Mouse (Mus musculus) neural tube, embryonic 15.5 days (tissue): ENCODE data around the gene Lrpprc. TPM values are rescaled to one million over a fixed set of nuclear protein-coding genes. Genes with fewer than 3 reads are reported as not detected.

Experiments
- ATAC-seq: fragments of 200-750 bp; cut with Nextera tagmentation; 2 replicates; pipeline ENCODE4 v1.8.0; 2017; ENCODE audit warnings: mild to moderate bottlenecking, moderate TSS enrichment, moderate library complexity; ENCODE audit not compliant: low FRiP score
- H3K27ac ChIP-seq: fragments of 300-500 bp; sonication (generic); replicated peaks from 2 replicates; pipeline ENCODE4 v1.5.1; 2015; ENCODE audit warnings: mild to moderate bottlenecking, inconsistent platforms
- H3K27me3 ChIP-seq: fragments of 300-500 bp; sonication (generic); replicated peaks from 2 replicates; pipeline ENCODE4 v1.6.1; 2015; ENCODE audit warnings: inconsistent platforms
- H3K36me3 ChIP-seq: fragments of 300-500 bp; sonication (generic); 2 replicates; pipeline ENCODE4 v1.6.1; 2015; ENCODE audit warnings: inconsistent platforms
- H3K4me1 ChIP-seq: fragments of 300-500 bp; sonication (generic); 2 replicates; pipeline ENCODE4 v1.6.1; 2015; ENCODE audit warnings: inconsistent platforms
- H3K4me2 ChIP-seq: fragments of 300-500 bp; sonication (generic); 2 replicates; pipeline ENCODE4 v1.6.1; 2015; ENCODE audit warnings: inconsistent platforms, mild to moderate bottlenecking, moderate library complexity
- H3K4me3 ChIP-seq: fragments of 300-500 bp; sonication (generic); replicated peaks from 2 replicates; pipeline ENCODE4 v1.5.1; 2015; ENCODE audit warnings: mild to moderate bottlenecking, inconsistent platforms
- H3K9ac ChIP-seq: fragments of 300-500 bp; sonication (generic); replicated peaks from 2 replicates; pipeline ENCODE4 v1.6.1; 2015; ENCODE audit warnings: mild to moderate bottlenecking, inconsistent platforms
- H3K9me3 ChIP-seq: fragments of 300-500 bp; sonication (generic); replicated peaks from 2 replicates; pipeline ENCODE4 v1.6.1; 2016; ENCODE audit warnings: inconsistent platforms
- WGBS: fragments of 180-500 bp; shearing (Covaris S2); methylation state at CpG from one replicate; pipeline ENCODE4 v1.1.7; 2015; ENCODE audit warnings: mixed read lengths; 5-methylcytosine and 5-hydroxymethylcytosine counted together
- polyA plus RNA-seq: library from polyadenylated mRNA; unstranded; fragments of >200 nt; fragmentation: Nextera tagmentation; extraction: Ambion mirVana; gene quantifications from 2 replicates; pipeline ENCODE4 v1.2.1, GENCODE M21; 2015

Lrpprc gene
- polyA plus RNA-seq, 1 experiment from 2014 or later: 46.5 TPM

- under 1% methylated on average over 22 of the region's 22 CpGs for WGBS
- 0 out of 2 replicates have a peak, but pooled peaks cover 4% of the 10 kb centered on the region for H3K36me3 ChIP-seq
- peak overlapping the region; percentile 89 for H3K27ac ChIP-seq
- H3K9ac ChIP-seq: peak overlapping the region; percentile 96
- peak overlapping the region; percentile 89 for H3K4me2 ChIP-seq
- H3K4me3 ChIP-seq: peak overlapping the region; percentile 100
- no peaks in the 10 kb centered on the region for H3K27me3 ChIP-seq
- peaks cover 32% of the 10 kb centered on the region for H3K4me1 ChIP-seq
- ATAC-seq: peak; percentile 4; the same call in 1 of the 2 replicates
- H3K9me3 ChIP-seq: no peaks in the 10 kb centered on the region
Measured at GRCm38 (mm10) chr17:84790043-84790442, 546 bp downstream of the Lrpprc start.

- Histone ChIP-seq H3K4me3 (no peak overlapping the region), H3K4me2 (no peak overlapping the region), H3K4me1 (peaks cover 32% of the 10 kb centered on the region), H3K27me3 (no peaks in the 10 kb centered on the region), H3K9ac (no peak overlapping the region), H3K9me3 (no peaks in the 10 kb centered on the region), H3K36me3 (0 out of 2 replicates have a peak, but pooled peaks cover 4% of the 10 kb centered on the region), H3K27ac (no peak overlapping the region)
- no peak for ATAC-seq
- 94% methylated on average over 20 of the region's 20 CpGs for WGBS
Measured at GRCm38 (mm10) chr17:84788376-84789125, 2.0 kb downstream of the Lrpprc start.

GRCm38 (mm10) chr17:84787477-84787876, 3.1 kb downstream of the Lrpprc start:
- H3K4me2 ChIP-seq: no peak overlapping the region
- H3K27me3 ChIP-seq: no peaks in the 10 kb centered on the region
- H3K36me3 ChIP-seq: peaks cover 6% of the 10 kb centered on the region; the same call in 1 of the 2 replicates
- no peak overlapping the region for H3K27ac ChIP-seq
- ATAC-seq: no peak
- H3K9ac ChIP-seq: no peak overlapping the region
- no peak overlapping the region for H3K4me3 ChIP-seq
- WGBS: 91% methylated on average over 11 of the region's 11 CpGs
- peaks cover 32% of the 10 kb centered on the region for H3K4me1 ChIP-seq
- H3K9me3 ChIP-seq: no peaks in the 10 kb centered on the region

- no peaks in the 10 kb centered on the region for H3K9me3 ChIP-seq
- peaks cover 7% of the 10 kb centered on the region; the same call in 1 of the 2 replicates for H3K36me3 ChIP-seq
- H3K4me1 ChIP-seq: peaks cover 29% of the 10 kb centered on the region
- H3K27ac ChIP-seq: no peak overlapping the region
- ATAC-seq: no peak
- no peaks in the 10 kb centered on the region for H3K27me3 ChIP-seq
- H3K4me3 ChIP-seq: no peak overlapping the region
- no peak overlapping the region for H3K4me2 ChIP-seq
- H3K9ac ChIP-seq: no peak overlapping the region
- WGBS: 94% methylated on average over 8 of the region's 8 CpGs
Measured at GRCm38 (mm10) chr17:84786911-84787310, 3.7 kb downstream of the Lrpprc start.

GRCm38 (mm10) chr17:84785176-84785575, 5.4 kb downstream of the Lrpprc start:
- H3K4me1 ChIP-seq: peaks cover 20% of the 10 kb centered on the region
- ATAC-seq: no peak
- 86% methylated on average over 5 of the region's 5 CpGs for WGBS
- peaks cover 7% of the 10 kb centered on the region; the same call in 1 of the 2 replicates for H3K36me3 ChIP-seq
- no peaks in the 10 kb centered on the region for H3K9me3 ChIP-seq
- no peak overlapping the region for H3K4me2 ChIP-seq
- H3K4me3 ChIP-seq: no peak overlapping the region
- no peak overlapping the region for H3K9ac ChIP-seq
- no peak overlapping the region for H3K27ac ChIP-seq
- H3K27me3 ChIP-seq: no peaks in the 10 kb centered on the region

- H3K4me3 ChIP-seq: no peak overlapping the region
- no peaks in the 10 kb centered on the region for H3K27me3 ChIP-seq
- no peak for ATAC-seq
- 0 out of 2 replicates have a peak, but pooled peaks cover 6% of the 10 kb centered on the region for H3K4me1 ChIP-seq
- H3K27ac ChIP-seq: no peak overlapping the region
- no peak overlapping the region for H3K9ac ChIP-seq
- H3K4me2 ChIP-seq: no peak overlapping the region
- peaks cover 7% of the 10 kb centered on the region; the same call in 1 of the 2 replicates for H3K36me3 ChIP-seq
- no peaks in the 10 kb centered on the region for H3K9me3 ChIP-seq
- WGBS: 96% methylated on average over 5 of the region's 5 CpGs
Measured at GRCm38 (mm10) chr17:84783491-84783890, 7.1 kb downstream of the Lrpprc start.

- H3K27me3 ChIP-seq: no peaks in the 10 kb centered on the region
- WGBS: 98% methylated on average over 6 of the region's 6 CpGs
- H3K36me3 ChIP-seq: peaks cover 12% of the 10 kb centered on the region
- H3K4me1 ChIP-seq: no peaks in the 10 kb centered on the region
- H3K9ac ChIP-seq: no peak overlapping the region
- no peaks in the 10 kb centered on the region for H3K9me3 ChIP-seq
- no peak overlapping the region for H3K4me3 ChIP-seq
- H3K27ac ChIP-seq: no peak overlapping the region
- H3K4me2 ChIP-seq: no peak overlapping the region
- no peak for ATAC-seq
Measured at GRCm38 (mm10) chr17:84780321-84780720, 10.3 kb downstream of the Lrpprc start.

- 91% methylated on average over 7 of the region's 7 CpGs for WGBS
Measured at GRCm38 (mm10) chr17:84778477-84778978, 12.1 kb downstream of the Lrpprc start.

GRCm38 (mm10) chr17:84776362-84777000, 14.1 kb downstream of the Lrpprc start:
- Histone ChIP-seq H3K4me1 (no peaks in the 10 kb centered on the region), H3K27me3 (no peaks in the 10 kb centered on the region), H3K4me3 (no peak overlapping the region), H3K36me3 (peaks cover 31% of the 10 kb centered on the region), H3K9ac (no peak overlapping the region), H3K4me2 (no peak overlapping the region), H3K9me3 (no peaks in the 10 kb centered on the region), H3K27ac (no peak overlapping the region)
- 94% methylated on average over 16 of the region's 16 CpGs for WGBS
- no peak for ATAC-seq

More at GRCm38 (mm10) chr17:84778477-84778978, 12.1 kb downstream of the Lrpprc start:
- Histone ChIP-seq H3K4me1 (no peaks in the 10 kb centered on the region), H3K4me2 (no peak overlapping the region), H3K4me3 (no peak overlapping the region), H3K27me3 (no peaks in the 10 kb centered on the region), H3K9ac (no peak overlapping the region), H3K36me3 (peaks cover 24% of the 10 kb centered on the region), H3K9me3 (no peaks in the 10 kb centered on the region), H3K27ac (no peak overlapping the region)
- no peak for ATAC-seq

GRCm38 (mm10) chr17:84775291-84775690, 15.3 kb downstream of the Lrpprc start:
- Histone ChIP-seq H3K4me2 (no peak overlapping the region), H3K9ac (no peak overlapping the region), H3K9me3 (no peaks in the 10 kb centered on the region), H3K27me3 (no peaks in the 10 kb centered on the region), H3K4me1 (no peaks in the 10 kb centered on the region), H3K36me3 (peaks cover 39% of the 10 kb centered on the region), H3K4me3 (no peak overlapping the region), H3K27ac (no peak overlapping the region)
- 90% methylated on average over 10 of the region's 10 CpGs for WGBS
- ATAC-seq: no peak

- Histone ChIP-seq H3K36me3 (peaks cover 59% of the 10 kb centered on the region), H3K27ac (no peak overlapping the region), H3K9me3 (no peaks in the 10 kb centered on the region), H3K4me1 (no peaks in the 10 kb centered on the region), H3K9ac (no peak overlapping the region), H3K4me2 (no peak overlapping the region), H3K27me3 (no peaks in the 10 kb centered on the region), H3K4me3 (no peak overlapping the region)
- 93% methylated on average over 9 of the region's 9 CpGs for WGBS
- no peak for ATAC-seq
Measured at GRCm38 (mm10) chr17:84771882-84772281, 18.7 kb downstream of the Lrpprc start.

- Histone ChIP-seq H3K4me2 (no peak overlapping the region), H3K9ac (no peak overlapping the region), H3K4me3 (no peak overlapping the region), H3K4me1 (no peaks in the 10 kb centered on the region), H3K27ac (no peak overlapping the region), H3K9me3 (no peaks in the 10 kb centered on the region), H3K36me3 (peaks cover 27% of the 10 kb centered on the region), H3K27me3 (no peaks in the 10 kb centered on the region)
- ATAC-seq: no peak
- 87% methylated on average over 8 of the region's 8 CpGs for WGBS
Measured at GRCm38 (mm10) chr17:84758971-84759370, 31.6 kb downstream of the Lrpprc start.
